Mouse (Mus musculus) myocyte (in vitro differentiated cells): ENCODE results near the gene Actb.

Experiments used
- CEBPB ChIP-seq: IDR thresholded peaks from 2 replicates; pipeline ENCODE4 v1.6.1; 2011; ENCODE audit warnings: mild to moderate bottlenecking, moderate library complexity; ENCODE audit not compliant: poor library complexity, insufficient read depth, severe bottlenecking
- POLR2A ChIP-seq: IDR thresholded peaks from one replicate; pipeline ENCODE4 v1.6.1; 2011; ENCODE audit warnings: low read depth, mild to moderate bottlenecking, control low read depth, moderate library complexity; ENCODE audit not compliant: insufficient read length

GRCm38 (mm10) chr5:142856408-142856807, 50.1 kb downstream of the Actb start:
- no peak for TF ChIP-seq CEBPB
- TF ChIP-seq POLR2A = no peak
